Mouse (Mus musculus): Measurements from ENCODE around the gene Midn. TPM values are rescaled to one million over a fixed set of nuclear protein-coding genes. Genes with fewer than 3 reads are reported as not detected.
"Not testable (repeated sequence)": the region's sequence is repeated elsewhere in the genome, so short reads cannot be mapped to it uniquely, and the experiment has no call there.

Midn gene
- polyA plus RNA-seq, 1 experiment = 9.3 TPM

- no peak for TF ChIP-seq TAL1 (IDR thresholded peaks at IDR 0.05; ENCODE audit: low read length)
- TF ChIP-seq GATA1 (IDR thresholded peaks at IDR 0.05; ENCODE audit: low read length) = no peak
- H3K4me3 ChIP-seq (replicated peaks) = peak overlapping the region; percentile 60
- peaks cover 89% of the 10 kb centered on the region for H3K4me1 ChIP-seq (ENCODE audit: control insufficient read depth)
- peaks cover 3% of the 10 kb centered on the region for H3K36me3 ChIP-seq (ENCODE audit: control insufficient read depth)
- peaks cover 13% of the 10 kb centered on the region for H3K27me3 ChIP-seq (ENCODE audit: control insufficient read depth)
- no peaks in the 10 kb centered on the region for H3K9me3 ChIP-seq (ENCODE audit: control insufficient read depth, low read length)
Observed at GRCm38 (mm10) chr10:80164161-80164997, 16.3 kb downstream of the Midn start.

DNA sequence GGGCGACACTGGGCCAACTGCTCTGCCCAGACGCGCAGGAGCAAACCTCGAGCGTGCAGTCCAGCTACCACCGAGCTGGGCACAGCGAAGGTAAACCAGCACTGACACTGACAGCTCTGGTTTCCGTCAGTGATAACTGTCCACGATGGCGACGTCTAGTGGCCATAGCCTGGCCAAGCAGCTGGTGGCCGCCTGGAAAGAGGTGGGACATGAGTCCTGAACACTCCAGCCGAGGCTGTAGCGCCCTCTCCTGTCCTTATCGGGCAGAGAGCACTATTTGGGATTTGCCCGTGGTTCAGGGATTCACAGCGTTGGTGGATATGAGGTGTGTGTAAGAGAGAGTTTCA lies 16.9 kb downstream of the Midn start:
- TF ChIP-seq GATA1 (IDR thresholded peaks at IDR 0.05; ENCODE audit: low read length) (no peak), TAL1 (IDR thresholded peaks at IDR 0.05; ENCODE audit: low read length) (no peak)
- Histone ChIP-seq H3K4me1 (ENCODE audit: control insufficient read depth) (peaks cover 88% of the 10 kb centered on the region), H3K27me3 (ENCODE audit: control insufficient read depth) (peaks cover 13% of the 10 kb centered on the region), H3K4me3 (replicated peaks) (peak overlapping the region; percentile 60), H3K9me3 (ENCODE audit: control insufficient read depth, low read length) (peaks cover 3% of the 10 kb centered on the region), H3K36me3 (ENCODE audit: control insufficient read depth) (peaks cover 9% of the 10 kb centered on the region)

DNA sequence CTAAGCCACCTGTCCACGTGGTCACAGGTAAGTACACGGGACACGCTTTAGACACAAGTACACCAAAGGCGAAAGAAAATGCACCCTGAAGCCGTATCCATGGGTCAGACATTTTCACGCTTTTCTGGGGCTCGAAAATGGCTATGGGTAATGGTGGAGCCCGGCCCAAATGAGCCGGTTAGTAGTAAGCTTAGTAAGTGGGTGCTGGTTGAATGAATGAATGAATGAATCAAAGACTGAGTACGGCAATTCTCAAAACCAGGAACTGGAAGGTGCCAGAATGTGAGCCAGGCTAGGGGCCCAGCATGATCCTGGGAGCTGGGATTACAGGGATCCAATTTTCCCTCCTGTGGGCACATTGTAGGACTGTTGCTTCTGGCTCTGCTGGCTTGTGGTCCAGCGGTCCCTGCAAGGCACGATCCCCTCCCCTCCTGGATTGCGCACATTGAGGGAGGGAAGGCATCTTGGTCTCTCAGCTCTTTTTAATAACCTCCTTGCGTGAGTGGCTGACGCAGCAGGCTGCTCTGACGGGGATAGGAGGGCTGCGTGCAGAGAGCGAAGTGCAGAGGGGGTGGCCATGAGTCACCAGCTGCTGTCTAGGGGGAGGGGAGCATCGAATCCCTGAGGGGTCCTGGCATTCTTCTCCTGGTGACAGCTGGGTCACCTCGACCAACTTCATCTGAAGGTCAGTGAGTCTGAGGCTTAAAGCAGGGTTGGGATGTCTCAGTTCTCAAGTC lies 17.5 kb downstream of the Midn start, which contains the start of gene Cirbp:
Cirbp (plus strand) TSS at position 594 of the 737 bp plus-strand sequence.
- peak within 1 kb of the TSS; percentile 87 for H3K4me3 ChIP-seq (replicated peaks)
- peaks cover 15% of the 10 kb centered on the region for H3K36me3 ChIP-seq (ENCODE audit: control insufficient read depth)
- peaks cover 13% of the 10 kb centered on the region for H3K27me3 ChIP-seq (ENCODE audit: control insufficient read depth)
- TF ChIP-seq GATA1 (IDR thresholded peaks at IDR 0.05; ENCODE audit: low read length) = no peak
- no peak for TF ChIP-seq TAL1 (IDR thresholded peaks at IDR 0.05; ENCODE audit: low read length)
- peaks cover 9% of the 10 kb centered on the region for H3K9me3 ChIP-seq (ENCODE audit: control insufficient read depth, low read length)
- H3K4me1 ChIP-seq (ENCODE audit: control insufficient read depth) = peaks cover 87% of the 10 kb centered on the region

- H3K4me3 ChIP-seq (replicated peaks) = not testable (repeated sequence)
- Histone ChIP-seq H3K36me3 (ENCODE audit: control insufficient read depth) (peaks cover 20% of the 10 kb centered on the region), H3K9me3 (ENCODE audit: control insufficient read depth, low read length) (peaks cover 13% of the 10 kb centered on the region), H3K4me1 (ENCODE audit: control insufficient read depth) (peaks cover 84% of the 10 kb centered on the region), H3K27me3 (ENCODE audit: control insufficient read depth) (peaks cover 13% of the 10 kb centered on the region)
Observed at GRCm38 (mm10) chr10:80166136-80166535, 18.1 kb downstream of the Midn start.

GRCm38 (mm10) chr10:80167460-80168037 lies 19.5 kb downstream of the Midn start:
- Histone ChIP-seq H3K36me3 (ENCODE audit: control insufficient read depth) (peaks cover 34% of the 10 kb centered on the region), H3K4me1 (ENCODE audit: control insufficient read depth) (peaks cover 82% of the 10 kb centered on the region), H3K27me3 (ENCODE audit: control insufficient read depth) (peaks cover 13% of the 10 kb centered on the region), H3K9me3 (ENCODE audit: control insufficient read depth, low read length) (peaks cover 26% of the 10 kb centered on the region), H3K4me3 (replicated peaks) (peak overlapping the region; percentile 87)
- no peak for TF ChIP-seq GATA1 (IDR thresholded peaks at IDR 0.05; ENCODE audit: low read length)
- TF ChIP-seq TAL1 (IDR thresholded peaks at IDR 0.05; ENCODE audit: low read length) = no peak

GRCm38 (mm10) chr10:80168038-80168661 lies 20.1 kb downstream of the Midn start:
- Histone ChIP-seq H3K36me3 (ENCODE audit: control insufficient read depth) (peaks cover 34% of the 10 kb centered on the region), H3K27me3 (ENCODE audit: control insufficient read depth) (peaks cover 8% of the 10 kb centered on the region), H3K4me1 (ENCODE audit: control insufficient read depth) (peaks cover 81% of the 10 kb centered on the region), H3K9me3 (ENCODE audit: control insufficient read depth, low read length) (peaks cover 26% of the 10 kb centered on the region), H3K4me3 (replicated peaks) (peak overlapping the region; percentile 87)
- TF ChIP-seq TAL1 (IDR thresholded peaks at IDR 0.05; ENCODE audit: low read length) (no peak), GATA1 (IDR thresholded peaks at IDR 0.05; ENCODE audit: low read length) (no peak)

DNA sequence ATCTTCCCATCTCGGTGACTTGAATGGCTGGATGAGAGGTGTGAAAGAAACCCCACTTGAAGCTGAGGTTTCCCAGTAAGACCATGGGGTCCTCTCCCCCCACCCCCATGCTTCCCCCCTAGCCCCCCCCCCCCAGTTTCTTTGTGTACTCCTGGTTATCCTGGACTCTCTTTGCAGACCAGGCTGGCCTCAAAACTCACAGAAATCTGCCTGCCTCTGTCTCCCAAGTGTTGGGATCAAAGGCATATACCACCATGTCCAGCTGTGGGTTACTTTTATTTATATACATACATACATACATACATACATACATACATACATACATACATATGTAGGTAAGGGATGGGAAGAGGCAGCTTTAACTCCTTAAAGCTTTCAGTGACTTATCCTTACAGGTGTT lies 21.0 kb downstream of the Midn start:
- TF ChIP-seq TAL1 (IDR thresholded peaks at IDR 0.05; ENCODE audit: low read length) (no peak), GATA1 (IDR thresholded peaks at IDR 0.05; ENCODE audit: low read length) (no peak)
- H3K4me3 ChIP-seq (replicated peaks) = peak overlapping the region; percentile 87
- H3K27me3 ChIP-seq (ENCODE audit: control insufficient read depth) = peaks cover 4% of the 10 kb centered on the region
- H3K4me1 ChIP-seq (ENCODE audit: control insufficient read depth) = peaks cover 80% of the 10 kb centered on the region
- peaks cover 34% of the 10 kb centered on the region for H3K36me3 ChIP-seq (ENCODE audit: control insufficient read depth)
- H3K9me3 ChIP-seq (ENCODE audit: control insufficient read depth, low read length) = peaks cover 26% of the 10 kb centered on the region

DNA sequence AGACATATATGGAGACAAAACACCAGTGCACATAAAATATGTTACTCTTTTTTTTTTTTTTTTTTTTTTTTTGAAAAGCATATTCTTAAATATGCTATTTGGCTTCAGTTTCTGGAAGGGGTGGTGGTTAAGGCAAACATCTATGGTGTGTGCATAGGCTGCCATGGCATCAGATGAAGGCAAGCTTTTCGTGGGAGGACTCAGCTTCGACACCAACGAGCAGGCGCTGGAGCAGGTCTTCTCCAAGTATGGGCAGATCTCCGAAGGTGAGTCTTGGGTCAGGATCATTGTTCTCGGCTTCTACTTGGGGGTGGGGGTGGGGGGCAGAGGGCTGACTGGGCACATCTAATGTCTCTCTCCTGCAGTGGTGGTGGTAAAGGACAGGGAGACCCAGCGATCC lies 21.6 kb downstream of the Midn start:
- no peak for TF ChIP-seq GATA1 (IDR thresholded peaks at IDR 0.05; ENCODE audit: low read length)
- no peaks in the 10 kb centered on the region; the same call in 1 of the 2 replicates for H3K27me3 ChIP-seq (ENCODE audit: control insufficient read depth)
- no peak overlapping the region for H3K4me3 ChIP-seq (replicated peaks)
- H3K4me1 ChIP-seq (ENCODE audit: control insufficient read depth) = peaks cover 80% of the 10 kb centered on the region
- H3K36me3 ChIP-seq (ENCODE audit: control insufficient read depth) = peaks cover 40% of the 10 kb centered on the region
- peaks cover 26% of the 10 kb centered on the region for H3K9me3 ChIP-seq (ENCODE audit: control insufficient read depth, low read length)

DNA sequence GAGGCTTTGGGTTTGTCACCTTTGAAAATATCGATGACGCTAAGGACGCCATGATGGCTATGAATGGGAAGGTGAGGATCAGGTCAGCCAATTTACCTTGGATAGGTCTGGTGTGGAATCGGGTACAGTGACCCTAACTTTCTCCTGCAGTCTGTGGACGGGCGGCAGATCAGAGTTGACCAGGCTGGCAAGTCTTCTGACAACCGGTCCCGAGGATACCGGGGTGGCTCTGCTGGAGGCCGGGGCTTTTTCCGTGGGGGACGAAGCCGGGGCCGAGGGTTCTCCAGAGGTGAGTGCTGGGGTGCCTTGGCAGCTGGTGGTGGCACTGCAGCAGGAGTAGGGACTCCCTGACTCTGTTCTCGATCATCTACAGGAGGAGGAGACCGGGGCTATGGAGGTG lies 22.0 kb downstream of the Midn start:
- H3K9me3 ChIP-seq (ENCODE audit: control insufficient read depth, low read length) = peaks cover 26% of the 10 kb centered on the region
- no peaks in the 10 kb centered on the region; the same call in 1 of the 2 replicates for H3K27me3 ChIP-seq (ENCODE audit: control insufficient read depth)
- H3K4me1 ChIP-seq (ENCODE audit: control insufficient read depth) = peaks cover 80% of the 10 kb centered on the region
- H3K4me3 ChIP-seq (replicated peaks) = no peak overlapping the region
- H3K36me3 ChIP-seq (ENCODE audit: control insufficient read depth) = peaks cover 43% of the 10 kb centered on the region
- TF ChIP-seq GATA1 (IDR thresholded peaks at IDR 0.05; ENCODE audit: low read length) (no peak), TAL1 (IDR thresholded peaks at IDR 0.05; ENCODE audit: low read length) (no peak)
